Mouse (Mus musculus) hindbrain, embryonic 11.5 days (tissue): ENCODE measurements at regions not wholly inside any gene's neighbourhood (a gene's known extent, or its start where the extent isn't known, plus 50 kb on each side); places are given as distances from the start of the nearest gene placed in this dataset.

Experiments used
- ATAC-seq: fragments of 200-750 bp; cut with Nextera tagmentation; 2 replicates; pipeline ENCODE4 v1.8.0; 2017; ENCODE audit warnings: mild to moderate bottlenecking, moderate TSS enrichment, moderate library complexity; ENCODE audit not compliant: low FRiP score
- DNase-seq: peaks from one replicate; pipeline ENCODE4 v3.0.0-alpha.2; 2015; ENCODE audit warnings: low spot score
- H3K27ac ChIP-seq: fragments of 300-500 bp; sonication (generic); 2 replicates; pipeline ENCODE4 v1.5.1; 2014; ENCODE audit warnings: mild to moderate bottlenecking, low read depth, low read length
- H3K27me3 ChIP-seq: fragments of 300-500 bp; sonication (generic); 2 replicates; pipeline ENCODE4 v1.6.1; 2014; ENCODE audit warnings: mild to moderate bottlenecking, low read length, moderate library complexity, mixed read lengths; ENCODE audit not compliant: control insufficient read depth, insufficient read depth
- H3K36me3 ChIP-seq: fragments of 300-500 bp; sonication (generic); 2 replicates; pipeline ENCODE4 v1.6.1; 2014; ENCODE audit warnings: mild to moderate bottlenecking, low read length, moderate library complexity, mixed read lengths; ENCODE audit not compliant: control insufficient read depth, insufficient read depth
- H3K4me1 ChIP-seq: fragments of 300-500 bp; sonication (generic); replicated peaks from 2 replicates; pipeline ENCODE4 v1.6.1; 2014; ENCODE audit warnings: low read length, mixed read lengths; ENCODE audit not compliant: control insufficient read depth, insufficient read depth
- H3K4me2 ChIP-seq: fragments of 300-500 bp; sonication (generic); replicated peaks from 2 replicates; pipeline ENCODE4 v1.6.1; 2014; ENCODE audit warnings: mild to moderate bottlenecking, low read depth, low read length
- H3K4me3 ChIP-seq: fragments of 300-500 bp; sonication (generic); 2 replicates; pipeline ENCODE4 v1.5.1; 2014; ENCODE audit warnings: low read depth, low read length
- H3K9ac ChIP-seq: fragments of 300-500 bp; sonication (generic); 2 replicates; pipeline ENCODE4 v1.6.1; 2014; ENCODE audit warnings: low read depth, low read length
- H3K9me3 ChIP-seq: fragments of 300-500 bp; sonication (generic); 2 replicates; pipeline ENCODE4 v1.6.1; 2016; ENCODE audit warnings: low read length; ENCODE audit not compliant: control insufficient read depth
- WGBS: fragments of 180-500 bp; shearing (Covaris S2); extraction: QIAGEN DNeasy Blood & Tissue Kit; methylation state at CpG from one replicate; pipeline ENCODE4 v1.1.7; 2014; 5-methylcytosine and 5-hydroxymethylcytosine counted together

- Histone ChIP-seq H3K27me3 (no peaks in the 10 kb centered on the region), H3K9me3 (no peaks in the 10 kb centered on the region), H3K4me3 (no peak overlapping the region), H3K27ac (no peak overlapping the region), H3K4me1 (no peaks in the 10 kb centered on the region), H3K4me2 (no peak overlapping the region), H3K9ac (no peak overlapping the region), H3K36me3 (no peaks in the 10 kb centered on the region)
- DNase-seq (no peak), ATAC-seq (no peak)
- 79% methylated on average over 1 of the region's 1 CpGs for WGBS
Observed at GRCm38 (mm10) chr14:28740076-28740475, 235.5 kb downstream of the Wnt5a start.

GRCm38 (mm10) chr14:28741418-28741817 is 236.9 kb downstream of the Wnt5a start:
- H3K9ac ChIP-seq: no peak overlapping the region
- H3K9me3 ChIP-seq: no peaks in the 10 kb centered on the region
- H3K4me1 ChIP-seq: no peaks in the 10 kb centered on the region
- H3K36me3 ChIP-seq: no peaks in the 10 kb centered on the region
- no peak overlapping the region for H3K27ac ChIP-seq
- ATAC-seq (no peak), DNase-seq (no peak)
- WGBS: 82% methylated on average over 2 of the region's 2 CpGs
- H3K4me3 ChIP-seq: no peak overlapping the region
- no peak overlapping the region for H3K4me2 ChIP-seq
- H3K27me3 ChIP-seq: no peaks in the 10 kb centered on the region

DNA sequence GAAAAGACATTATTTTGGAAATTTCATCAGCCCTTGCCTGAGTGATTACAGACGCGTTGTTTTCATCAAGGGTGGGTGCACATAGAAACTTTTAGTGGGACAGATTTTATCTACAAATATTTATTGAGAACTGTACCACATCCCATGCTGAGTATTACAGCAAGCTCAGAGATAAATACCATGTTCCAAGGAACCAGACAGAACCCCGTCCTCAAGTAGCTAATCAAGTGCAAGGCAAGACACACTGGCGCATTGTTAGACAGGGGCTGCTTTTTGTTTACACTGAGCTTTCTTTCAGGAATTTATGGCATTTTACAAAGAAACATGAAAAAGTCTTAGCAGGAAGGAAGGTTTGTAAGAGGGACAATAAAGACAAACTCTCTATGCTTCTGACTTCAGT is 239.1 kb downstream of the Wnt5a start:
- Histone ChIP-seq H3K27ac (no peak overlapping the region), H3K9me3 (no peaks in the 10 kb centered on the region), H3K9ac (no peak overlapping the region), H3K4me3 (no peak overlapping the region), H3K4me1 (no peaks in the 10 kb centered on the region), H3K36me3 (no peaks in the 10 kb centered on the region), H3K27me3 (no peaks in the 10 kb centered on the region), H3K4me2 (no peak overlapping the region)
- ATAC-seq (no peak), DNase-seq (no peak)
- 87% methylated on average over 4 of the region's 4 CpGs for WGBS

- Histone ChIP-seq H3K4me3 (no peak overlapping the region), H3K4me2 (no peak overlapping the region), H3K9ac (no peak overlapping the region), H3K4me1 (no peaks in the 10 kb centered on the region), H3K9me3 (no peaks in the 10 kb centered on the region), H3K36me3 (no peaks in the 10 kb centered on the region), H3K27me3 (no peaks in the 10 kb centered on the region), H3K27ac (no peak overlapping the region)
- ATAC-seq (no peak), DNase-seq (no peak)
- 91% methylated on average over 1 of the region's 1 CpGs for WGBS
Observed at GRCm38 (mm10) chr14:28750301-28750700, 245.8 kb downstream of the Wnt5a start.

DNA sequence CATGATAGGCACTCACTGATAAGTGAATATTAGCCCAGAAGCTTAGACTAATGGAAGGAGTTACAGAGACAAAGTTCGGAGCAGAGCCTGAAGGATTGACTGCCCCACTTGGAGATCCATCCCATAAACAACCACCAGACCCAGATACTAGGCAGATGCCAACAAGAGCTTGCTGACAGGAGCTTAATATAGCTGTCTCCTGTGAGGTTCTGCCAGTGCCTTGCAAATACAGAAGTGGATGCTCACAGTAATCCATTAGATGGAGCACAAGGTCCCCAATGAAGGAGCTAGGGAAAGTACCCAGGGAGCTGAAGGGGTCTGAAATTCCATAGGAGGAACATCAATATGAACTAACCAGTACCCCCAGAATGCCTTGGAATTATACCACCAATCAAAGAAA is 252.8 kb upstream of the Lrtm1 start:
- ATAC-seq (no peak), DNase-seq (no peak)
- Histone ChIP-seq H3K9ac (no peak overlapping the region), H3K27ac (no peak overlapping the region), H3K4me3 (no peak overlapping the region), H3K4me1 (no peaks in the 10 kb centered on the region), H3K36me3 (no peaks in the 10 kb centered on the region), H3K9me3 (no peaks in the 10 kb centered on the region), H3K4me2 (no peak overlapping the region), H3K27me3 (no peaks in the 10 kb centered on the region)
- WGBS: 96% methylated on average over 1 of the region's 1 CpGs

DNA sequence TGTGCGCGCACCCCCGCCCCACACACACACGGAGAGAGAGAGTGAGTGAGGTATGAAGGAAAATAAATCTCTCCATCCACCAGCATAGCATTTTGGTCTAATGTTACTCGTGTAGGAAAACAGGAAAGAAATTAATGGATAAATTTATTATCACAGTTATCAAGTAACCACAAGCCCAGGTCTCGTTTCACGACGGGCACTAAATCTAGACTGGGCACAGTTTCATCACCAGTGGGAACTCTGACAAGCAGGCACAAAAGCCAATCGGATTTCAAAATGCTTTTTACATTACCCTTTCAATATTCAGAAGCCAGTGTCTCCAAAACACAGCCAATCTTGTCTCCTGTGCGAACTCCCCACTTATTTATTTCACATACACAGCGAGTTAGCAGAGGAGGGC is 244.9 kb upstream of the Lrtm1 start:
- Histone ChIP-seq H3K27me3 (no peaks in the 10 kb centered on the region), H3K9me3 (no peaks in the 10 kb centered on the region), H3K4me1 (no peaks in the 10 kb centered on the region), H3K27ac (no peak overlapping the region), H3K36me3 (no peaks in the 10 kb centered on the region), H3K4me2 (no peak overlapping the region), H3K4me3 (no peak overlapping the region), H3K9ac (no peak overlapping the region)
- ATAC-seq (no peak), DNase-seq (no peak)
- WGBS: 88% methylated on average over 11 of the region's 11 CpGs

- no peak for DNase-seq
- no peak overlapping the region for H3K4me2 ChIP-seq
- ATAC-seq: no peak
- WGBS: 91% methylated on average over 1 of the region's 1 CpGs
- H3K36me3 ChIP-seq: no peaks in the 10 kb centered on the region
- no peak overlapping the region for H3K27ac ChIP-seq
- H3K9me3 ChIP-seq: no peaks in the 10 kb centered on the region
- H3K4me3 ChIP-seq: no peak overlapping the region
- no peaks in the 10 kb centered on the region for H3K27me3 ChIP-seq
- no peak overlapping the region for H3K9ac ChIP-seq
- H3K4me1 ChIP-seq: no peaks in the 10 kb centered on the region
Observed at GRCm38 (mm10) chr14:28775686-28776085, 242.3 kb upstream of the Lrtm1 start.

GRCm38 (mm10) chr14:28777791-28778190 is 240.2 kb upstream of the Lrtm1 start:
- no peak for DNase-seq
- no peak overlapping the region for H3K27ac ChIP-seq
- no peaks in the 10 kb centered on the region for H3K4me1 ChIP-seq
- H3K9ac ChIP-seq: no peak overlapping the region
- no peak overlapping the region for H3K4me3 ChIP-seq
- no peaks in the 10 kb centered on the region for H3K36me3 ChIP-seq
- H3K4me2 ChIP-seq: no peak overlapping the region
- H3K27me3 ChIP-seq: no peaks in the 10 kb centered on the region
- ATAC-seq: no peak
- no peaks in the 10 kb centered on the region for H3K9me3 ChIP-seq
- 88% methylated on average over 8 of the region's 8 CpGs for WGBS

- no peak overlapping the region for H3K9ac ChIP-seq
- no peaks in the 10 kb centered on the region for H3K4me1 ChIP-seq
- no peak for DNase-seq
- H3K36me3 ChIP-seq: no peaks in the 10 kb centered on the region
- 95% methylated on average over 7 of the region's 7 CpGs for WGBS
- H3K27ac ChIP-seq: no peak overlapping the region
- no peak overlapping the region for H3K4me2 ChIP-seq
- H3K27me3 ChIP-seq: no peaks in the 10 kb centered on the region
- ATAC-seq: no peak
- H3K9me3 ChIP-seq: no peaks in the 10 kb centered on the region
- no peak overlapping the region for H3K4me3 ChIP-seq
Observed at GRCm38 (mm10) chr14:28781660-28782059, 236.3 kb upstream of the Lrtm1 start.
